Mouse (Mus musculus) v-Abl transformed pro-B cells (cell line): Measurements from ENCODE around the gene Cct5.

Experiments
- in situ Hi-C, 2 experiments: fragments of 400-800 bp; cut with MboI; formaldehyde crosslinking; loops; one replicate each; pipeline ENCODE4 v1.15.1; 2025; ENCODE audit not compliant: unreplicated experiment in 2 of 2

Cct5 gene

DNA sequence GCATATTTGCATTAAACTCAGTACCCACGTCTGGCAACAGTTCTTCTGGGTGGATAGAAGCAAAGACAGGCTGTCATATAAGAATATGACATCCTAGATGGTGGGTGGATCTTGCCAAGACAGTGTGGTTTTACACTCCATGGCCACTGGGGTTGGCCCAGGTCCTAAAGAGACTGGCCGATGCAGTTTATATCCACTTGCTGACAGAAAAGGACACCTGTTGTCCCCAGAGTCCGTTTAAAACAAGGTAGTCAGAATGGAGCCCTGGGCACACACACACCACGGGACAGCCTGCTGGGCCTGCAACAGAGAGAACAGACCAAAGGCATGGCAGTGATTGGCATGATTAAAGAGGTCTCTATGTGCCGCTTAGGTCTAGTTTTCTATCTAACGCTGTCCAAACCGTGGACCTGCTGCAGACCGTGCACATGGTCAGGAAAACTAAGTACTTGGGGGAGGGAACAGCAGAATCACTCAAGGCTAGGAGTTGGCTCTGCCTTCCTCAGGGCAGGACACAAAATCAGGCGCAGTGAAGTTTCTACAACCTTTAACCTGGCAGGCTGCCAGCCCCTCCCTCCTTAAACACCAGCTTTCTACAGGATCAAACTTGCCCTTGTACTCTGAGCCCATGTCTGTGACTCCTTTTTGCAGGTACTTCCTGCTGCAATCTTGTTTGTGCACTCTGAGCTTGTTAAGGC is 32.1 kb downstream of the Cct5 start:
- in situ Hi-C loops: no loop called here

DNA sequence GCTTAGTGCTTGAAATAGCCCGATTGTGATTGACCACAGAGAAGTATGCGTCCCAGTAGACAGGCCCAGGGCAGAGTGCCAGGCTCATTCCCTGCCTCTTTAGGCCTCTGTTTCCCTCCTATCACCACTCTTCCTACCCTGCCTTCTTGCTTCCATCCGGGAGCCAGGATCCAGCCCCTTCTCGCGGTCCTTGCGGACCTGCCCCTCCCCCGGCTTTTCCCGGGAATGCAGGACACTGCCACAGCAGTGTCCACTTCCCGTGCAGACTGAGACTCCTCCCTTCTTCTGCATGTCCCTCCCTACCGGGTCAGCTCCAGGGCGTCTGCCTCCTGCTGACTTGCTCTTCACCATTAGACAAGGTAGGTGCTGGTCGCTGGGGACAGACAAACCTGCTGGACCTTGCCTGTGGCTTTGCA is 33.0 kb downstream of the Cct5 start:
- in situ Hi-C loops: no loop called here

DNA sequence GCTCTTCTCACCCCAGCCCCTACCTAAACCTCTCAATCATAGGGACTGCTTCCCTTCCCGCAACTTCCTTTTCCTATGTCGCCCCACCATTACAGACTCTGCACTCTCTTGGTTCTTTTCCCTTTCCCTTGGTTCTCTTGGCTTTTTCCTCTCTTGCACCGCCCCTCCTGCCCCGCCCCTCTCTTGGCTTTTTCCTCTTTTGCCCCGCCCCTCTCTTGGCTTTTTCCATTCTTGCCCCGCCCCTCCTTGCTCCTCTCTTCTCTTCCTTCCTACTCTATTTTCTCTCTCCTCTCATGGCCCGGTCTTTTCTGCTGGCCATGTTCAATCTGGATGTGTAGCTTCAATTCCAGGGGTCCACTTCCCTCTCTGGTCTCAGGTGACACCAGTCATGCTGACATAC is 34.2 kb downstream of the Cct5 start:
- in situ Hi-C loops: no loop called here

DNA sequence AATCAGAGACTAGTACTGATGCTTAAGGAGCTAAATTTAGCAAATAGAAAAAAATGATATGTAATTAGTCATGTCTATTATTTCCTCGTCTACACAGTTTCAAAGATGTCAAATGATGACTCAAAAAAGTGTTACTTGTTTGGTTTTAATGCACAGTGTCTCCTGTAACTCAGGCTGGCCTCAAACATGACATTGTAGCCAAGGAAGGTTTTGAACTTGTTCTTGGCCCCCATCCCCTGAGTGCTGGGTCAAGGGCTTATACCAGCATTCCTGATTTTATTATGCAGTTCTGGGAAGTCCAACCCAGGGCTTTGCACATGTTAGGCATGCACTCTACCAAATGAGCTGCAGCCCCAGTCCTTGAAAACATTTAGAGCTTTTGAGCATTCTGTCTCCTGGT is 35.8 kb downstream of the Cct5 start:
- in situ Hi-C loops: no loop called here

GRCm38 (mm10) chr15:31565184-31565583 is 36.4 kb downstream of the Cct5 start, which contains the start of gene Cmbl:
TSS of gene Cmbl (plus strand) at chr15:31565389.
- in situ Hi-C loops: no loop called here

DNA sequence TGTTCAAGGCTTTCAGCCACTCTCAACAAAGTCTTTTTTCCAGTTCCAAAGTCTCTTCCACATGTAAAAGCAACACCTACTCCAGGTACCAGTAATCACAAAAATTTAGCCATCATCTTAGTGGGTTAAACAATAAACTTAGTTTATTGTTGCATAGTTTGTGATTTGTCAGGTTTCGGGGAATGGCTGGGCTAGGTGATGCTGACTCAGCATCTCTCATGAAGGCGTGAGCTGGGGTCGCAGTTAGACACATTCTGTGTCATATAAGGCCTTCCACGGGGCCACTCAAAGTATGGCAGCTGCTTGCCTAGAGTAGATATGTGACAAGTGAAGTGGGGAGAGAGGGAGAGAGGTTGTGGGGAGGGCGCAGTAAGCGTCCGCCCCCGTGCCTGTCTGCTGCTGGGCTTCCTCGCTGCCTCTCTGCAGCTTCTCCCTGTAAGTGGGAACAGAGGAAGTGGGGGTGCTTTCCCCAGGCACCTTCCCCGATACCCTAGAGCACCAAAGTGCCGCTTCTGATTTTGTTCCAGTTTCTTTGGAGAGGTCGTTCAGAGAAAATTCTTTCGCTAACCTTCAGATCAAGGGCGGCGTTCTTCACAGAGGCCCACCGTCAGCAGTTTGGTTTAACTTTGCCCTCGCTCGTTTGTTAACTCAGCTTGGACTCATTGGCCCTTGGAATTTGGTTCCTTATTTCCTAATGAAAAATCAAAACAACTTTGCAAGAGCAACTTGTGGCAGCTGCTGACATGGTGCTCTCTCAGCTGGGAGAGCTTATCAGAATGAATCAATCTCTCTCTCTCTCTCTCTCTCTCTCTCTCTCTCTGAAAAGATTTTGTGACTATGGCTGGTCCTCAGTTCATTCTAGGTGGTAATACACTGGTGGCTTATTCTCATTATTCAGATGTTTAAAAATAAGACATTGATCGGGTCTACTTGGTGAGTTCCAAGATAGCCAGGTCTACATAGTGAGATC is 37.7 kb downstream of the Cct5 start:
- in situ Hi-C loops: no loop called here

DNA sequence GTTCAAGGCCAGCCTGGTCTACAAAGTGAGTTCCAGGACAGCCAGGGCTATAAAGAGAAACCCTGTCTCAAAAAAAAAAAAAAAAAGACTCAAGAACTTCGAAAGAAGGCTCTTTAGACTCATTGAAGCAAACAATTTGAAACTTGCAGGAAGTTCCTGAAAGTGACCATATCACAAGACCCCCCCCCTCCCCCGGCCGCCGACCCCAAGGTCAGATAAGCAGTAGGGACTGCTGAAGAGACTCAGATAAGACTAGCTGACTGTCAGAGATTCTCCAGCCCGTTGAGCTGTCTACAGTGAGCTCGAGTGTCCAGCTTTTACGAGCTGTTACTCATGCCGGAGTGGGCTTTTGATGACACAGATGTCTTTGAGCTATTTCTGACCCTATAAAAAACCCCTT is 38.8 kb downstream of the Cct5 start:
- in situ Hi-C loops: no loop called here

GRCm38 (mm10) chr15:31561976-31562375 is 39.6 kb downstream of the Cct5 start:
- in situ Hi-C loops: no loop called here

DNA sequence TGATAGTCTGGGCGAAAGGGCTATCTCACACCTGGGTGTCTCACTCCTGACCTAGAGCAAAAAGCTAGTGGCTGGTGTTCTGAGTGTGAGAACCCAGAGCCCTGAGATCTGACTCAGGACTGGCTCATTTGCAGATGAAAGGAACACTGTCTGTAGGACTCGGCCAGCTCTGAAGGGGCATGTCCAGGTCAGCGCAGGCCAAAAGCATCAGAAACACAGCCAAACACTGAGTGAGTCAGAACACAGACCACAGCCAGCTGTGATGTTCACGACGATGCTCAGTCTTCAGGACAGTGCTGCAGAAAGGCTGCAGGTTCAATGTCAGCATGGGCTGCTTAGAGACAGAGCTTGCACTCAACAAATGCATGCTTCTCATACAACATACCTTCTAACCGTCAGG is 40.2 kb downstream of the Cct5 start:
- in situ Hi-C loops: no loop called here

DNA sequence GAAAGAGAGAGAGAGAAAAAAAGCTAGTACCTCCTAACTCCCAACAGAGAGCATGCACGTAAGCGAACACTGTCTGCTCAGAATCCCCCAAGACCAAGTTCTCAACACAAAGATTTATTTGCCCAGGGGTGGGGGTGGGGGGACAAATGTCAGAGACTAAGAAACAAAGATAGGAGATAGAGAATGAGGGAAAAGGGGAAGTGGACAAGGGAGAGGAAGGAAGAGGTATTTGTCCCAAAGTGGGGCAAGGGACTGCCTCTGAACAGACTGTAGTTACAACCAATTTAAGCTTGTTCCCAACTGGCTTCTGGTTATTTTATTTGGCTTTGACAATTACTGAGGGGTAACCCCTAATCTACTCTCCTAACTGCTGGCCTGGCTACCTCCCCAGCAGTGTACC is 46.7 kb downstream of the Cct5 start:
- in situ Hi-C loops: no loop called here

GRCm38 (mm10) chr15:31550381-31550780 is 51.2 kb downstream of the Cct5 start:
- in situ Hi-C loops: no loop called here

DNA sequence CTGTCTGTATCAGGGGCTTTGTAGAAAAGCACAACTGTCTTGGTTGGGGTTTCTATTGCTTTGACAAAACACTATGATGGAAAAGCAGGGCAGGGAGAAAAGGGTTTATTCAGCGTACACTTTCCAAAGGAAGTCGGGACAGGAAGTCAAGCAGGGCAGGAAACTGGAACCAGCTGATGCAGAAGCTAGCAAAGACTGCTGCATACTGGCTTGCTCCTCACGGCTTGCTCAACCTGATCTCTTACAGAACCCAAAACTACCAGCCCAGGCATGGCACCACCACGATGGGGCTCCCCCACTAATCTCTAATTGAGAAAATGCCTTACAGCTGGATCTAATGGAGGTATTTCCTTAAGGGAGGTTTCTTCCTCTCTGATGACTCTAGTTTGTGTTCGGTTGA is 54.2 kb downstream of the Cct5 start:
- in situ Hi-C loops: no loop called here

GRCm38 (mm10) chr15:31546291-31546690 is 55.3 kb downstream of the Cct5 start:
- in situ Hi-C loops: no loop called here

DNA sequence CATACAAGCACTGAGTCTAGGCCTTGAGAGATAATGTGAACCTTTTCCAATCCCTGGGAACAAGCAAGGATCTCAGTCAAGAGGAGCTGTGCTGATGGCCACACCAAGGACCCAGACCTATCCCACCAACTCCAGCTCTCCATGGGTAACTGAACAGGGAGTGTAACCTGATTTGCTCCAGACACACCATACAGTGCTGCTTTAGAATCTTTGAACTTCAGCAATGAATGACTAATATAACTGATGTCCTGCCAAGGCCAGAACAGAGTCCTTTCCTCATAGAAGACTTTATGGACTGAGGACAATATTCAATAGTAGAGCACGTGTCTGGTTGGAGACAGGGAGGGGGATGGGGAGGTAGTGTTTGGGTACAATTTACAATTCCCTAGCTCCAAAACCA is 56.5 kb downstream of the Cct5 start:
- in situ Hi-C loops: no loop called here

DNA sequence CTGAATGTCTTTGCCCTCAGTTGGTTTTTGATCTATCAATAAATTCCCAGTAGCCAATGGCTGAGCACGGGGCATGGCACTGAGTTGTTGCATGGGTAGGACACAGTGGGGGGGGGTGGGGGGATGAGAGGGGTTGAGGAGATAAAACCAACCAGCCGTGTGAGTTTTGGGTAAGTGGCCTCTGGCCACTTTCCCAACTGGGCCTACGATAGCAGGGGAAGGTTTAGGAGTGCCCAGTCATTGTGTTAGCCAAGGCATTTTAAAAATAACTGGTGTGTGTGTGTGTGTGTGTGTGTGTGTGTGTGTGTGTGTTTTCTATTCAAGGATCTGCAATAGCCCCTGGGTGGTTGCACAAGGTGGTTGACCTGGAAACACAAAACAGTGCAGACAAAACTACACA is 58.4 kb downstream of the Cct5 start:
- in situ Hi-C loops: no loop called here

GRCm38 (mm10) chr15:31542013-31542958 is 59.3 kb downstream of the Cct5 start:
- in situ Hi-C loops: no loop called here
